Mouse (Mus musculus): ENCODE data around the gene Ndufa12. TPM values are rescaled to one million over a fixed set of nuclear protein-coding genes. Genes with fewer than 3 reads are reported as not detected.

The Ndufa12 gene
- 10.2 and 13.1 TPM in 2 replicates for polyA plus RNA-seq (2012; rRNA removed)

GRCm38 (mm10) chr10:94198482-94199405 lies at the start of gene Ndufa12:
Ndufa12 (plus strand) TSS chr10:94198720.

Other genes with a start within 250 kb of the Ndufa12 start
- 3.6 and 4.1 TPM in 2 replicates for gene Vezt, start 162.9 kb upstream of the Ndufa12 start, polyA plus RNA-seq (2012; rRNA removed)
- gene Fgd6, start 162.7 kb upstream of the Ndufa12 start, polyA plus RNA-seq (2012; rRNA removed): 0.68 and 0.91 TPM in 2 replicates
- gene Nr2c1, start 50.7 kb upstream of the Ndufa12 start, polyA plus RNA-seq (2012; rRNA removed): 0.59 and 1.2 TPM in 2 replicates
- gene Gm4792, start 100.0 kb downstream of the Ndufa12 start, polyA plus RNA-seq (2012; rRNA removed): 0.44 and 1.2 TPM in 2 replicates
- 4.9 and 6.0 TPM in 2 replicates for gene Tmcc3, start 113.2 kb downstream of the Ndufa12 start, polyA plus RNA-seq (2012; rRNA removed)